Mouse (Mus musculus): ENCODE results near the gene Polr1b.
A peak's percentile ranks its signal among the peaks of the same experiment; 100 is the strongest.

Polr1b gene

GRCm38 (mm10) chr2:129100784-129101310, at the start of gene Polr1b:
Polr1b (plus strand) TSS chr2:129100995.
- ATAC-seq (ENCODE audit: low TSS enrichment), result peak; percentile 98

GRCm38 (mm10) chr2:129052451-129052983, 48.3 kb upstream of the Polr1b start:
- no peak for ATAC-seq (ENCODE audit: low TSS enrichment)

GRCm38 (mm10) chr2:129055741-129056140, 45.1 kb upstream of the Polr1b start:
- no peak for ATAC-seq (ENCODE audit: low TSS enrichment)

GRCm38 (mm10) chr2:129056597-129056996, 44.2 kb upstream of the Polr1b start:
- ATAC-seq (ENCODE audit: low TSS enrichment), result no peak

- no peak for ATAC-seq (ENCODE audit: low TSS enrichment)
These were observed 43.5 kb upstream of the Polr1b start for GRCm38 (mm10) chr2:129057256-129057655.

- ATAC-seq (ENCODE audit: low TSS enrichment), result no peak
These were observed 42.9 kb upstream of the Polr1b start for GRCm38 (mm10) chr2:129057920-129058361.

- ATAC-seq (ENCODE audit: low TSS enrichment), result no peak
These were observed 39.2 kb upstream of the Polr1b start for GRCm38 (mm10) chr2:129061456-129062059.

GRCm38 (mm10) chr2:129065437-129066282, 35.1 kb upstream of the Polr1b start, which contains the start of gene Ttl:
Ttl (plus strand) TSS chr2:129065942.
- ATAC-seq (ENCODE audit: low TSS enrichment), result peak; percentile 64

- ATAC-seq (ENCODE audit: low TSS enrichment), result peak; percentile 72
These were observed 34.5 kb upstream of the Polr1b start for GRCm38 (mm10) chr2:129066326-129066725.

GRCm38 (mm10) chr2:129070296-129070695, 30.5 kb upstream of the Polr1b start:
- peak; percentile 47 for ATAC-seq (ENCODE audit: low TSS enrichment)

GRCm38 (mm10) chr2:129078313-129078712, 22.5 kb upstream of the Polr1b start:
- ATAC-seq (ENCODE audit: low TSS enrichment), result no peak

GRCm38 (mm10) chr2:129079194-129079593, 21.6 kb upstream of the Polr1b start:
- no peak for ATAC-seq (ENCODE audit: low TSS enrichment)

GRCm38 (mm10) chr2:129081097-129081496, 19.7 kb upstream of the Polr1b start:
- ATAC-seq (ENCODE audit: low TSS enrichment), result no peak

GRCm38 (mm10) chr2:129083514-129083913, 17.3 kb upstream of the Polr1b start:
- ATAC-seq (ENCODE audit: low TSS enrichment), result no peak

GRCm38 (mm10) chr2:129084959-129085358, 15.8 kb upstream of the Polr1b start:
- no peak for ATAC-seq (ENCODE audit: low TSS enrichment)

GRCm38 (mm10) chr2:129087520-129087919, 13.3 kb upstream of the Polr1b start:
- ATAC-seq (ENCODE audit: low TSS enrichment), result no peak

- ATAC-seq (ENCODE audit: low TSS enrichment), result peak; percentile 41
These were observed 10.4 kb upstream of the Polr1b start for GRCm38 (mm10) chr2:129090370-129090769.

GRCm38 (mm10) chr2:129092810-129093209, 8.0 kb upstream of the Polr1b start:
- ATAC-seq (ENCODE audit: low TSS enrichment), result peak; percentile 14

- peak; percentile 41 for ATAC-seq (ENCODE audit: low TSS enrichment)
These were observed 6.7 kb upstream of the Polr1b start for GRCm38 (mm10) chr2:129093926-129094724.

- no peak for ATAC-seq (ENCODE audit: low TSS enrichment)
These were observed 12.1 kb downstream of the Polr1b start for GRCm38 (mm10) chr2:129112924-129113323.

- ATAC-seq (ENCODE audit: low TSS enrichment), result no peak
These were observed 15.0 kb downstream of the Polr1b start for GRCm38 (mm10) chr2:129115706-129116367.

Measured in frontal cortex, adult (tissue).